Mouse (Mus musculus) liver, embryonic 16.5 days (tissue): ENCODE data around the gene Csf1. TPM values are rescaled to one million over a fixed set of nuclear protein-coding genes. Genes with fewer than 3 reads are reported as not detected.

Source experiments
- ATAC-seq: fragments of 200-750 bp; cut with Nextera tagmentation; 2 replicates; pipeline ENCODE4 v1.8.0; 2017; ENCODE audit warnings: low read depth, mild to moderate bottlenecking, moderate number of reproducible peaks, moderate library complexity
- H3K27ac ChIP-seq: fragments of 300-500 bp; sonication (generic); 2 replicates; pipeline ENCODE4 v1.5.1; 2014; ENCODE audit warnings: mild to moderate bottlenecking, low read length
- H3K27me3 ChIP-seq: fragments of 300-500 bp; sonication (generic); 2 replicates; pipeline ENCODE4 v1.6.1; 2014; ENCODE audit warnings: low read depth, low read length, mixed read lengths; ENCODE audit not compliant: control insufficient read depth, insufficient read depth
- H3K36me3 ChIP-seq: fragments of 300-500 bp; sonication (generic); 2 replicates; pipeline ENCODE4 v1.6.1; 2014; ENCODE audit warnings: mild to moderate bottlenecking; ENCODE audit not compliant: control insufficient read depth, insufficient read depth
- H3K4me1 ChIP-seq: fragments of 300-500 bp; sonication (generic); 2 replicates; pipeline ENCODE4 v1.6.1; 2014; ENCODE audit warnings: low read depth, low read length, mixed read lengths; ENCODE audit not compliant: control insufficient read depth
- H3K4me2 ChIP-seq: fragments of 300-500 bp; sonication (generic); 2 replicates; pipeline ENCODE4 v1.6.1; 2014; ENCODE audit warnings: low read depth, low read length, mixed read lengths
- H3K4me3 ChIP-seq: fragments of 300-500 bp; sonication (generic); 2 replicates; pipeline ENCODE4 v1.5.1; 2014; ENCODE audit warnings: low read depth, mild to moderate bottlenecking, low read length
- H3K9ac ChIP-seq: fragments of 300-500 bp; sonication (generic); 2 replicates; pipeline ENCODE4 v1.6.1; 2014; ENCODE audit warnings: low read depth, low read length
- H3K9me3 ChIP-seq: fragments of 300-500 bp; sonication (generic); replicated peaks from 2 replicates; pipeline ENCODE4 v1.6.1; 2016; ENCODE audit warnings: low read length; ENCODE audit not compliant: control insufficient read depth
- WGBS: fragments of 180-500 bp; shearing (Covaris S2); extraction: QIAGEN DNeasy Blood & Tissue Kit; methylation state at CpG from one replicate; pipeline ENCODE4 v1.1.7; 2014; ENCODE audit not compliant: insufficient replicate concordance; 5-methylcytosine and 5-hydroxymethylcytosine counted together
- polyA plus RNA-seq: library from polyadenylated mRNA; unstranded; fragments of >200 nt; fragmentation: Nextera tagmentation; extraction: Ambion mirVana; gene quantifications from 2 replicates; pipeline ENCODE4 v1.2.1, GENCODE M21; 2015

The Csf1 gene
- polyA plus RNA-seq = 6.0 and 7.9 TPM in 2 replicates

- H3K4me2 ChIP-seq = peak within 1 kb of the TSS; percentile 64
- H3K36me3 ChIP-seq = no peaks in the 10 kb centered on the region
- H3K4me3 ChIP-seq = peak within 1 kb of the TSS; percentile 66
- H3K27me3 ChIP-seq = peaks cover 25% of the 10 kb centered on the region
- under 1% methylated on average over 55 of the region's 56 CpGs for WGBS
- peak within 1 kb of the TSS; percentile 76 for H3K27ac ChIP-seq
- peaks cover 3% of the 10 kb centered on the region; the same call in 1 of the 2 replicates for H3K4me1 ChIP-seq
- no peaks in the 10 kb centered on the region for H3K9me3 ChIP-seq
- peak; percentile 81 for ATAC-seq
- H3K9ac ChIP-seq = peak within 1 kb of the TSS; percentile 65
Observed at GRCm38 (mm10) chr3:107759929-107760581, at the start of gene Csf1. Gene Csf1, minus strand, starts transcription at chr3:107760469.

GRCm38 (mm10) chr3:107808013-107808750, 47.9 kb upstream of the Csf1 start:
- no peak overlapping the region for H3K4me3 ChIP-seq
- 49% methylated on average over 14 of the region's 14 CpGs for WGBS
- H3K36me3 ChIP-seq = no peaks in the 10 kb centered on the region
- H3K27ac ChIP-seq = no peak overlapping the region
- H3K27me3 ChIP-seq = no peaks in the 10 kb centered on the region
- H3K4me1 ChIP-seq = peaks cover 4% of the 10 kb centered on the region; the same call in 1 of the 2 replicates
- H3K9me3 ChIP-seq = no peaks in the 10 kb centered on the region
- H3K9ac ChIP-seq = no peak overlapping the region
- no peak for ATAC-seq
- no peak overlapping the region for H3K4me2 ChIP-seq

GRCm38 (mm10) chr3:107807386-107807974, 47.2 kb upstream of the Csf1 start:
- H3K9ac ChIP-seq = no peak overlapping the region
- H3K4me2 ChIP-seq = no peak overlapping the region
- no peaks in the 10 kb centered on the region for H3K9me3 ChIP-seq
- no peaks in the 10 kb centered on the region for H3K36me3 ChIP-seq
- peaks cover 4% of the 10 kb centered on the region; the same call in 1 of the 2 replicates for H3K4me1 ChIP-seq
- no peaks in the 10 kb centered on the region for H3K27me3 ChIP-seq
- no peak overlapping the region for H3K27ac ChIP-seq
- WGBS = 46% methylated on average over 6 of the region's 6 CpGs
- ATAC-seq = no peak
- H3K4me3 ChIP-seq = no peak overlapping the region

- H3K27ac ChIP-seq = no peak overlapping the region
- H3K9ac ChIP-seq = no peak overlapping the region
- ATAC-seq = no peak
- no peaks in the 10 kb centered on the region for H3K36me3 ChIP-seq
- H3K4me3 ChIP-seq = no peak overlapping the region
- no peaks in the 10 kb centered on the region for H3K9me3 ChIP-seq
- no peaks in the 10 kb centered on the region for H3K27me3 ChIP-seq
- 67% methylated on average over 1 of the region's 1 CpGs for WGBS
- H3K4me1 ChIP-seq = no peaks in the 10 kb centered on the region
- no peak overlapping the region for H3K4me2 ChIP-seq
Observed at GRCm38 (mm10) chr3:107806916-107807315, 46.6 kb upstream of the Csf1 start.

GRCm38 (mm10) chr3:107804799-107805198, 44.5 kb upstream of the Csf1 start:
- H3K4me3 ChIP-seq = no peak overlapping the region
- no peaks in the 10 kb centered on the region for H3K4me1 ChIP-seq
- H3K27ac ChIP-seq = no peak overlapping the region
- no peaks in the 10 kb centered on the region for H3K36me3 ChIP-seq
- no peak for ATAC-seq
- no peak overlapping the region for H3K9ac ChIP-seq
- H3K4me2 ChIP-seq = no peak overlapping the region
- WGBS = 47% methylated on average over 1 of the region's 1 CpGs
- H3K9me3 ChIP-seq = no peaks in the 10 kb centered on the region
- no peaks in the 10 kb centered on the region for H3K27me3 ChIP-seq

- no peak overlapping the region for H3K27ac ChIP-seq
- H3K9me3 ChIP-seq = no peaks in the 10 kb centered on the region
- WGBS = 66% methylated on average over 8 of the region's 8 CpGs
- H3K27me3 ChIP-seq = no peaks in the 10 kb centered on the region
- no peaks in the 10 kb centered on the region for H3K4me1 ChIP-seq
- ATAC-seq = no peak
- no peak overlapping the region for H3K4me2 ChIP-seq
- H3K9ac ChIP-seq = no peak overlapping the region
- H3K36me3 ChIP-seq = no peaks in the 10 kb centered on the region
- no peak overlapping the region for H3K4me3 ChIP-seq
Observed at GRCm38 (mm10) chr3:107802185-107802946, 42.1 kb upstream of the Csf1 start.

- H3K27ac ChIP-seq = no peak overlapping the region
- H3K4me1 ChIP-seq = no peaks in the 10 kb centered on the region
- no peak overlapping the region for H3K9ac ChIP-seq
- no peak overlapping the region for H3K4me3 ChIP-seq
- H3K36me3 ChIP-seq = no peaks in the 10 kb centered on the region
- no peak overlapping the region for H3K4me2 ChIP-seq
- ATAC-seq = no peak
- no peaks in the 10 kb centered on the region for H3K27me3 ChIP-seq
- 60% methylated on average over 5 of the region's 5 CpGs for WGBS
- H3K9me3 ChIP-seq = no peaks in the 10 kb centered on the region
Observed at GRCm38 (mm10) chr3:107798946-107799345, 38.7 kb upstream of the Csf1 start.

- Histone ChIP-seq H3K27me3 (no peaks in the 10 kb centered on the region), H3K9ac (no peak overlapping the region), H3K27ac (no peak overlapping the region), H3K9me3 (no peaks in the 10 kb centered on the region), H3K4me3 (no peak overlapping the region), H3K4me2 (no peak overlapping the region), H3K36me3 (no peaks in the 10 kb centered on the region), H3K4me1 (no peaks in the 10 kb centered on the region)
- no peak for ATAC-seq
- WGBS = 36% methylated on average over 8 of the region's 8 CpGs
Observed at GRCm38 (mm10) chr3:107796191-107796983, 36.1 kb upstream of the Csf1 start.
